Mouse (Mus musculus): Measurements from ENCODE around the gene Nol4l. TPM values are rescaled to one million over a fixed set of nuclear protein-coding genes. Genes with fewer than 3 reads are reported as not detected.
A peak's percentile ranks its signal among the peaks of the same experiment; 100 is the strongest.

The Nol4l gene
- polyA plus RNA-seq, 1 experiment: 24.3 TPM

DNA sequence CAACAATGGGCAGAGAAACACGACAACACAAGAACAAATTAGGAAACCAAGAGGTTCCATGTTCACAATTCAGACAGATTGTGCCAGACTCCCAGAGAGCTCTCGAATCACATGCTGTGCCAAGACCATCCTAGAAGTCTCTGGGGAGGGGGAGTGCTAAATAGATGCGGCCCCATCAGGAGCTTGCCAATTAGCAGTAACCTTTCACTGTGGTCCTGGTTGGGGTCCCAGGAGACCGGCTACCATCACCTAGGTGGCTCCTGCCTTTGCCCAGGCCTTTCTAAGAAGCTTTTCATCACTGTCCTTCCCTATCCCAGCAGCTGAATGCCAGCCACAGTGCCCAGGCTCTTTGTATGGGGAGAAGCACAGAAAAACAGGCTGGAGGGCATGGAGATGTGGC lies 45.7 kb downstream of the Nol4l start:
- TF ChIP-seq CTCF (IDR thresholded peaks at IDR 0.05; ENCODE audit: borderline replicate concordance, insufficient read depth, low read depth, low read length) (no peak), POLR2A (IDR thresholded peaks at IDR 0.05; ENCODE audit: borderline replicate concordance, insufficient read depth, low read length) (no peak)
- H3K27ac ChIP-seq (ENCODE audit: insufficient read depth, low read length): no peak overlapping the region
- H3K4me1 ChIP-seq (ENCODE audit: control insufficient read depth, insufficient read depth, low read length): peaks cover 37% of the 10 kb centered on the region
- no peaks in the 10 kb centered on the region for H3K27me3 ChIP-seq (ENCODE audit: control insufficient read depth, insufficient read depth, low read length)
- WGBS: 31% methylated on average over 4 of the region's 4 CpGs
- DNase-seq: peak; percentile 30 to 33
- no peak overlapping the region for H3K4me3 ChIP-seq (replicated peaks; ENCODE audit: insufficient read depth, low read depth, low read length)

DNA sequence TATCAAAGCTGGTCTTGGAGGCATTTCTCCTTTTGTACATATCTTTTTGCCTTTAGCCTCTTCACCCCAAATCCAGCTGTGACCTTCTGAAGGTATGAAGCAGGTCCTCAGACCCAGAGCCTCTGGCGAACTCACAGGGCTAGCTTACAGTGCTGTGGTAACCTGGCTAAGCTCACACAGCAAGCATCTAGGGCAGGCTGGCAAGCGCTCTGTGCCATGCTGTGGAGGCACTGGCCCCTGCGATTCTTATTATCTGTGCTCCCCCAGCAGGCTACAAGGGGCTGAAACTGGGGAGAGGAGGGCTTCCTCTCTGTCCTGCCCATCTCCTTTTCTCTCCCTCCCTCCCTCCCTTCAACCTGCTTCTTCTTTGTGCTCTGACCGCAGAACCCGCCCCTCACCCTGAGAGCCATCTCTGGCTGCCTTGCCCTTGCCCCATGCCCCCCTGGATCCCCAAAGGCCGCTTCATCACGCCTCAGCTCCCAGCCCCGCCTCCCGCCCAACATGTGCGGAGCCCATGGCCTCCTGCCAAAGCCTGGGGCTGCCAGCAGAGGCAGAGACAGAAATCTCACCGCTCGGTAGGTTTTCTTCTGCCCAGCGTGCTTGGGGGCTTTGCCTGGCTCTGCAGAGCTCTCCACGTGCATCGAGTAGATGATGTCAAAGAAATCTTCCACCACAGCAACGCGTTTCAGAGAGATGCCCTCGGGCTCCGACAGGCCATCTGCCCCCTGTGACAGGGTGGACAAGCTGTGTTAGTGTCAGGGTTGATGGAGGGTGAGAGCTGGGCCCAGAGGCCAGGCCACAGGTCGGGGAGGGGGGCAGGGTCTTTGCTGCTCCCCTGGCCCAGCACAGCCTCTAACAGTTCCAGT lies 46.4 kb downstream of the Nol4l start:
- 4% methylated on average over 20 of the region's 20 CpGs for WGBS
- no peak overlapping the region for H3K4me3 ChIP-seq (replicated peaks; ENCODE audit: insufficient read depth, low read depth, low read length)
- TF ChIP-seq POLR2A (IDR thresholded peaks at IDR 0.05; ENCODE audit: borderline replicate concordance, insufficient read depth, low read length) (no peak), CTCF (IDR thresholded peaks at IDR 0.05; ENCODE audit: borderline replicate concordance, insufficient read depth, low read depth, low read length) (no peak)
- peaks cover 37% of the 10 kb centered on the region for H3K4me1 ChIP-seq (ENCODE audit: control insufficient read depth, insufficient read depth, low read length)
- no peaks in the 10 kb centered on the region for H3K27me3 ChIP-seq (ENCODE audit: control insufficient read depth, insufficient read depth, low read length)
- peak; percentile 75 to 79 for DNase-seq
- H3K27ac ChIP-seq (ENCODE audit: insufficient read depth, low read length): no peak overlapping the region

GRCm38 (mm10) chr2:153481861-153482120 lies 48.0 kb downstream of the Nol4l start:
- WGBS: 55% methylated on average over 2 of the region's 2 CpGs
- peaks cover 37% of the 10 kb centered on the region for H3K4me1 ChIP-seq (ENCODE audit: control insufficient read depth, insufficient read depth, low read length)
- no peak overlapping the region for H3K27ac ChIP-seq (ENCODE audit: insufficient read depth, low read length)
- H3K4me3 ChIP-seq (replicated peaks; ENCODE audit: insufficient read depth, low read depth, low read length): no peak overlapping the region
- no peak for DNase-seq
- H3K27me3 ChIP-seq (ENCODE audit: control insufficient read depth, insufficient read depth, low read length): no peaks in the 10 kb centered on the region
- TF ChIP-seq POLR2A (IDR thresholded peaks at IDR 0.05; ENCODE audit: borderline replicate concordance, insufficient read depth, low read length) (no peak), CTCF (IDR thresholded peaks at IDR 0.05; ENCODE audit: borderline replicate concordance, insufficient read depth, low read depth, low read length) (no peak)

GRCm38 (mm10) chr2:153481108-153481860 lies 48.5 kb downstream of the Nol4l start:
- no peaks in the 10 kb centered on the region for H3K27me3 ChIP-seq (ENCODE audit: control insufficient read depth, insufficient read depth, low read length)
- H3K27ac ChIP-seq (ENCODE audit: insufficient read depth, low read length): no peak overlapping the region
- H3K4me1 ChIP-seq (ENCODE audit: control insufficient read depth, insufficient read depth, low read length): peaks cover 37% of the 10 kb centered on the region
- 43% methylated on average over 7 of the region's 7 CpGs for WGBS
- no peak for TF ChIP-seq POLR2A (IDR thresholded peaks at IDR 0.05; ENCODE audit: borderline replicate concordance, insufficient read depth, low read length)
- no peak for TF ChIP-seq CTCF (IDR thresholded peaks at IDR 0.05; ENCODE audit: borderline replicate concordance, insufficient read depth, low read depth, low read length)
- DNase-seq: peak in 1 of 2 experiments; percentile 29
- H3K4me3 ChIP-seq (replicated peaks; ENCODE audit: insufficient read depth, low read depth, low read length): no peak overlapping the region

GRCm38 (mm10) chr2:153479486-153479885 lies 50.3 kb downstream of the Nol4l start:
- no peak for DNase-seq
- no peak overlapping the region for H3K4me3 ChIP-seq (replicated peaks; ENCODE audit: insufficient read depth, low read depth, low read length)
- H3K4me1 ChIP-seq (ENCODE audit: control insufficient read depth, insufficient read depth, low read length): peaks cover 44% of the 10 kb centered on the region
- 89% methylated on average over 1 of the region's 1 CpGs for WGBS
- no peaks in the 10 kb centered on the region for H3K27me3 ChIP-seq (ENCODE audit: control insufficient read depth, insufficient read depth, low read length)
- H3K27ac ChIP-seq (ENCODE audit: insufficient read depth, low read length): no peak overlapping the region
- TF ChIP-seq POLR2A (IDR thresholded peaks at IDR 0.05; ENCODE audit: borderline replicate concordance, insufficient read depth, low read length) (no peak), CTCF (IDR thresholded peaks at IDR 0.05; ENCODE audit: borderline replicate concordance, insufficient read depth, low read depth, low read length) (no peak)

DNA sequence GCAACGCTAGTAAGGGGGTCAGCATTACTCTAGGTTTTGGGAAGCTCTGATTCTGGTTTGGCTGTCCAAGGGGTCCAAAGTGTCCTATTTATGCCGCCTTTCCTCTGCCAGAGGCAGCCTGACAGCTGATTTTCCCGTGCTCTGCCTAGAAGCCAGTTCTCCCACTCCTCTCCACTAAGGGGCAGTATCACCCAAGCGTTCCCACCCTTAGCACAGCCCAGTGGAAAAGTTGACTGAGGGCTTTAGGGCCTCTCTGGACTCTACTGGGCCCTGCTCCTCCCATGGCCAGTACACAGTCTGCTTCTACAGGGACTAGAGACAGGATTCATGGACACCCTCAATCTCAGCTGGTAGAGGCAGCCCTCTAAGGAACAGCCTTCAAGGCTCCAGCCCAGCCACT lies 51.2 kb downstream of the Nol4l start:
- Histone ChIP-seq H3K27ac (ENCODE audit: insufficient read depth, low read length) (no peak overlapping the region), H3K27me3 (ENCODE audit: control insufficient read depth, insufficient read depth, low read length) (no peaks in the 10 kb centered on the region), H3K4me3 (replicated peaks; ENCODE audit: insufficient read depth, low read depth, low read length) (no peak overlapping the region), H3K4me1 (ENCODE audit: control insufficient read depth, insufficient read depth, low read length) (peaks cover 35% of the 10 kb centered on the region)
- TF ChIP-seq CTCF (IDR thresholded peaks at IDR 0.05; ENCODE audit: borderline replicate concordance, insufficient read depth, low read depth, low read length) (peak; percentile 92), POLR2A (IDR thresholded peaks at IDR 0.05; ENCODE audit: borderline replicate concordance, insufficient read depth, low read length) (no peak)
- 3% methylated on average over 4 of the region's 4 CpGs for WGBS
- peak; percentile 70 to 81 for DNase-seq

DNA sequence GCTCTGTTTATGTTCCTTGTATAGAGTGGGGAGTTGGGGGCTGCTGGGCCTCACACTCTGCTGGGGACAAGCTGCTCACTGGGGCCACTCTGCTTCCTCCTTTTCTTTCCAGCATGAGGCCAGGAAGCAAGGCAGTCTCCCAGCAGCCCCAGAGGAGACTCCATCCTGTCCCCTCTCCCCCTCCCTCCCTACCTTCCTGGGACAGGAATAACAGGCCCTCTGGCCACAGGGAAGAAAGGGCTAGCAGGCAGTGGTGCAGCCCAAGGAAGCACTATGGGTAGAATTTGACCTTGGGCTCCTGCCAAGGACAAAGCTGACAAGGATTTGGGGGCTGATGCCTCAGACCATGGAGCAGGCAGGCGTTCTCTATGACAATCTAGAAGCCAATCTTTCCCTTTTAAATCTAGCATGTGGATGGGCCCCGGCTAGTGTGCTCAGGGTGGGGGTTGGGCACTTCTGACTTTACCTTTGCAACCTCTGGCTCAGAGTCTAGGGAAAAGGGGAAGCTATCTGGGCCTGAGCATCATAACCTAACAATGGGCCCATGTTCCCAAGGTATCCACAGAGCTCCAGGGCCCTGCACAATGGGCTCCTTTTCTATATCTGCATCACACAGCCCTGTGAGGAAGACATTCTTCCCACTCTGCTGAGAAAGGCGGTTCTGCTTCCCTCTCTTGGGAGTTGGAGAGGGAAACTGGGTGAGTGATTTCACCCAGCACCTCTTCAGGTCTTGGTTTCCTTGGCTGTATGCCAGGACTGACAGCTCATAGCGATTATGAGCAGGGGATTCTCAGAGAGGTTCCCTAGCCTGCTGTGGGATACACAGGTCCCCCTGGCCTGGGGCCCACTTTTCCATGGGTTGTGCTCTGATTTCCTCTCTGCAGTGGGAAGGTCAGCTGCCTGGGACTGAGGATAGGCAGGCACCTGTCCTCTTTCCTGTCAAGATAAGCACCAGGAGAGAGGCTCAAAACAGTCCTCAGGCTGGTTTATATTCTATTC lies 54.4 kb downstream of the Nol4l start:
- Histone ChIP-seq H3K27ac (ENCODE audit: insufficient read depth, low read length) (no peak overlapping the region), H3K27me3 (ENCODE audit: control insufficient read depth, insufficient read depth, low read length) (no peaks in the 10 kb centered on the region), H3K4me1 (ENCODE audit: control insufficient read depth, insufficient read depth, low read length) (peaks cover 15% of the 10 kb centered on the region), H3K4me3 (replicated peaks; ENCODE audit: insufficient read depth, low read depth, low read length) (no peak overlapping the region)
- WGBS: 49% methylated on average over 4 of the region's 4 CpGs
- peak; percentile 37 to 44 for DNase-seq
- no peak for TF ChIP-seq CTCF (IDR thresholded peaks at IDR 0.05; ENCODE audit: borderline replicate concordance, insufficient read depth, low read depth, low read length)

All from cerebellum, adult 2 months (tissue).